Mouse (Mus musculus): ENCODE data around the gene Adgrb3.

Gene Adgrb3

DNA sequence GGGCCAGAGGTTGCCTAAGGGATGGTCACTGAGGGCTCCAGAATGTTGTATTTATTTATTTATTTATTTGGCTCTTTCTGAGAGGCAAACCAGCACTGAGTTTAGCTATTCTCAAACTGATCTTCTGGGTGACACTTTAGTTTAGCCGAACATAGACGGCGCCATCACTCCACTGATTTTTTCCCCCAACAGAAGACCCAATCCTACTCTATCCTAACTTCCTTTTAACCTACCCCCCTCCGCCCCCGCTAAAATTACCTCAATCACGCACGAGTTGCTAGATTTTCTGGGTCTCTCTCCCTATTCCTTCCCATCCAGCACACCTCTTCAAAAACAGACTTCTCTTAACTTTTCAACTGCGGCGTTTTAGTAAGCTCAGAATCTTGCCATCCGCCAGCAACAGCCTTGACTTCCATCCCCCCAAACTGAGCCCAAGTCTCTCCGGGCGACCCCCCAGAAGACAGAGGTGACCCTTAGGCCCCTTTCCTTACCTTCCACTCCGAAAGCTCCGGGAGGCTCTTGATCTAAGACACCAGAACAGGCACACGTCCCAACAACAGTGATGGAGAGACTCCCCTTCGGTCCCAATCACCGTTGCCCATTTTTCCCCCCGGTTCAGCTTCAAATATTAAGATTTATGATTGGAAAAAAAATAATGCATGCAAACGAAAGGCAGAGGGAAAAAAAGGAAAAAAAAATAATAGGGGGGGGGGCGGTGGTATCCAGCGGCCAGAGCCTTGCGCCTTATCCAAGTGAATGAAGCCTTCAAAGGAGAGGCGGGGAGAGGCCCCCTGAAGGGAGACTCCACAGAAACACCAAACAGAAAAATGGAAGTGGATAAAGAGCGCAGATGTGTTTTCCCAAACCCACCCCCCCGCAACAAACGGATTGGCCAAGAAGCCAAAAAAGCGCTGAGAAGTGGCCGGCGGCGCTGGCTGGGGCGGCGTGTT, at the start of gene Adgrb3:
TSS of gene Adgrb3 (minus strand) at position 737 of the 950 bp plus-strand sequence.
- DNase-seq: no peak

DNA sequence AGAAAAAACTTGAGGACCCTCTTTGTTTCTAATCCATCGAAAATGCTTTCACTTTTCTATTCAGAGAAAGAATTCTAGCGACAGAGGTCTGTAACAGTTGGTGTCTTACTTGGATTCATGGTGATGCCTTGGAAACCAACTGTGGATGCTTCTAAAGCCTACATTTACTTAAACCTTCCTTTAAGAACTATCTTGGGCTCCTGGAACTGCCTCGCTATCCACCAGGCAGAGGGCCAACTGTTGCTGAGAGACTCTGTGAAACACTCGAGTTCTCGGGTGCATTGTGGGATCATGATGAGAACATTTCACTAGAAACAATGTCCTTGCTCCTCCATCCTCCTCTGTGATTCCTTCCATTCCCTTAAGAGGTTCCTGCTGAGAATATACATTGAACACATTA, 48.0 kb upstream of the Adgrb3 start:
- DNase-seq: no peak

DNA sequence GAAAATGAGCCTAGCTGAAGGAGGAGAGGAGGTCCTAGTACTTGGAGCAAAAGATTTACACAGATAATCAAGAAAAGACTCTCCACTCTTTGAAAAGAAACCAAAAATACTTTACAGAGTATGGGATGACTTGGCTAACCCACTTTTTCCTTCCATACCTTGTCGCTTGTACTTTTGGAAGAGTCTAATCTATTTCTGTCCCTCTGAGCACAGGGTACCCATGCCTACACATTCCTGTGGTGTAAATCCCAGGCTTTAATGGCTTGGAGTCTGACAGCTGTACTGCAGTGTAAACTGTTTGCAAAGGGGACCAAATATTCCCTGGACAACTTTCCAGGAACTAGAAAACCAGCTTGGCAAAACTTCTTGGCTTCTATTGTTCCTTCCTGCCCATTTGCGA, 28.0 kb upstream of the Adgrb3 start:
- DNase-seq: no peak

DNA sequence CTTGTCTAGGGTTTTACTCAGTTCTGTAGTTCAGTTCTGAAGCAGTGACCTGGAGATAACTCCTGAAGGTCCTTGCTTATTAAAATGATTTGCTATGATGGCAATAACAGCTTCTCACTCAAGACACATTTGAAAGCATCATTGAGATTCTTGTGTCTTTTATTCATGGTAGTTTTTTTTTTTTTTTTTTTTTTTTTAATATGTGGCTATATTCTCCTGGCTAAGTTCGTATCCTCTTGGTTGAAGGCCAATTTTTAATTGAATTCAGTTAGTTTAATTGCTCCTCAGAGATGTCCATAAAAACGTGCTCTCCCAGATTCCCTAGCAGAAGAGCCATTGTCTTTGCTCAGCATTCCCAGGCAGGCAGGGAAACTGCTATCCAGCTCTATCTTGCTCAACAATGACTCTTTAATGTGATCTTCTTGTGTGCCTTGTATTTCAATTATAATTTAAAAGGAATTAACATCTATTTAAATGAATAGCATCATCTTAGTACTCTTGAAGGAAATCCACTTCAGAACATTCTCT, 25.0 kb upstream of the Adgrb3 start:
- no peak for DNase-seq

DNA sequence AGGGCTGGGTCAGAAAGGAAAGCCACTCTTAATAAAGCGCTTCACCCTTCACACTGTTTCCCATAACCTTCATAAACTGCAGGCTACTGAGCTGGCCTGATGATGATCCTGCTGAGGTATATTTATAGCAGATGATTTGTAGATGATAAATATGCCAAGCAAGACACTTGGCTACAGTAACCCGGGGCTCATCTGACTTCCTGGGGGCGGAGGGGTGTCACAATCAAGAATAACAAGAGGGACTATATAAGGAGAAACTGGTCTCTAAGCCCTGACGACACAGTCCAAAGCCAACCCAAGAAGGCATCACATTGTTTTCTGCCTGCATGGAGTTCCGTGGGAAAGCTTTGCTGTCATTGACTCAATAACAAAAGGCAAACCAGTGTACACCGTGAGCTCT, 2.8 kb upstream of the Adgrb3 start:
- DNase-seq: no peak

DNA sequence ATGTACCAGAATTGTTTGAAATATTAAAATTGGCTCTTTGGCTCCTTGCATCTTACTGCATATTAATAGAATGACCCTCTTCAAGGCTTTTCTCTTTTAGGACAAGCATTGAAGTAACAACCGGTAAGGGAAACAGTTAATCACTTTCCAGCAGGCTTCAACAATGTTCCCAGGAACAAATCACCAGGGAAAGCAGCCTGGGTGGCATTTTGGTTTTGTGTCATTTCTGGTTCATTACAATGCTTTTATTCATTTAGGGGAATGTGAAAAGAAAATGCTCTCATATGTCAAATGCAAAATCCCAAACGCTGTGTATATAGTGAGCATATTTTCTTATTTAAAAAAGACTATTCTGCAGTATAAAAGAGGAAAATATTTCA, 2.0 kb upstream of the Adgrb3 start:
- DNase-seq: no peak

DNA sequence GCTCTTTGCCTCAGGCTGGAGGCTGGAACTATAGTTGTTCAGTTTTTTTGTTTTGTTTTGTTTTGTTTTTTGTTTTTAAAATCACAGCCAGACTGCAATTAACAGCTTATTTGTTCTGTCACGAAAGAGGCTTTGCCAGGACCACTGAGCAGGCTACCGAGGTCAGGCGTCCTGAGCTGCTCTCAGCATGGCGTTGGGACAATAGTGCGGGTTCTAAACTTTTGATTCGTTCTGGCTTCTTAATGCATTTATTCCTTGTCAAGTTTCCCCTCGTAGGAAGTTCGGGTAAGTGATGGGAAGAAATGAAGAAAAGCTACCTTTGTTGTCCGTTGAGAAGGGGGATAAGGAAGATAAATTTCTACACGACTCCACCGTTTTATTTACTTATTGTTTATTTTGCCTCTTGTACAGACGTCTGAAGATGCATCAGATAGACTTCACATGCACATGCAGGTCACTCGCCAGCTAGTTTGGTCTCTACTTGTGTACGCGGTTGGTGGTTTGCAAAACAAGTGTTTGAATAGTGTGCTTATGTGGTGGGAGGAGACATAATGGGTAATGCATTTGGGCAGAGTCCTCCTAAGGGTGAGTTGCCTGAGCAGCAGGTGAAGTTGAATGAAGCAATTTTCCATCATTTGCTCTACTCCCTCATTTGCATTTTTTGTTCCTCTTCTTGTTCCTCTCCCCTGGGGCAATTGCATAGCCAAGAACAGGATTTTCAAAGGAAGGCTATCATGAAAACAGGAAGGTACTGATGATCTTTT, 1.4 kb upstream of the Adgrb3 start:
- DNase-seq: no peak

DNA sequence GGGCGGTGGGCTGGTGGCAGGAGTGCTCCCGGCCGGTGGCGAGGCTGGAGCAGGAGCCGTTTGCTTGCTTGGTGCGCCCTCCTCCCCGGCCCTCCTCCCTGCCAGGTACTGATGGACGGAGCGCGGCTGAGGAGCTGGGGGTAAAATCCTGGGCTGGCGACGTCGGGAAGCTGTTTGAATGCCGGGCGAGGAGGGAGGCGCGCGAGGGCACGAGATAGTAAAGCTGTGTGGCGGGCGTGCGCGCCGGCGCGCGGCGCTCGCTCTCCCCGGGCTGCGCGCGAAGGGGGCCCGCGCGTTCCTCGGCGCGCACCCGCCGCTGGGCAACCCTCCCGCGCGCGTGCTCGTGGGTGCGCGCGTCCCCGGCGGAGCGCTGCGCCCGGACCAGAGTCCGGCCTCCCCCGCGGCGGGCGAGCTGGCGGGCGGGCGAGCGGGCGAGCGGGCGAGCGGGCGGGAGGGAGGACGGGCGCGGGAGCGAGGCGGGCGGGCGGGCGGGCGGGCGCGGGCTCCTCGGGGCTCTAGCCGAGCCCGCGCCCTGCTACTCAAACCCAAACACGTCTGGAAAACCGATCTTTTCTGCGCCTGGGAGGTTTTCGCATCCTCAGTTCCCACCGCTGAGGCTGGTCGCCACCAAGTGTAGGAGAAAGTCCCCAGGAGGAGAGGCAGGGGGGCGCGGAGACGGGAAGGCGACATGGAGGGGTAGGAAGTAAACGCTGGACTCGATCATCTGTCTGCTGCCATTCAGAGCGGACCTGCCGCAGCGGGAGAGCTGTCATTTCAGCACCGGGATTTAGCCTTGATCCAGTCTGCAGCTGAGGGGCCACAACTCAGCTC, 629 bp upstream of the Adgrb3 start:
- no peak for DNase-seq

DNA sequence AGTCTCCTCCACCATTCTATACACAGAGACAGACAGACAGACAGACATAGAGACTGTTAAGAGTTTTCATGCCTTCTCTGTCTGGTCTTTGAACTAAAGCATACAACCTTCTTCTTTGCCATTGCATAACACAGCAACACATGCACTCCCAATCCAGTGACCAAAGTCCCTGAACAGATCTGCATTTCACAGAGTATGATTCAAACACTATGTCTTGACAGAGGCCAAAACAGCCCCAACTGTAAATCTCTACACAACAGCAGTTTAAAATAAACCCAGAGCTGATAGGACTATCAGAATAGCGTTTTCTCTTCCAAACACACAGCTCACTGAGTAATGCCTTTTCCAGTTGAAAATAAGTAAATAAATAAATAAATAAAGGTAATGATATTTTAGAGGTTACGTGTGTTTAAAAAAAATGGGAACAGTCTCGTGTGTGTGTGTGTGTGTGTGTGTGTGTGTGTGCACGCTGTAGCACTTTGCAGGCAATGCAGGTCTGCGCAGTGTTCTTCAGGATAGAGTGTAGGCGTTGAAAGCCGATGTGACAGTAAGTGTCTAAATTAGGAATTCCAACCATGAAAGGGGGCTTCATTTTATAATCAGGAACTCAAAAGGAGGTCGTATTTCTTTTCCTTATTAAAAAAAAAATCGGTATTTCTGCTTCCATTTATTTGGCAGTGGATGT, 1.3 kb downstream of the Adgrb3 start:
- no peak for DNase-seq

DNA sequence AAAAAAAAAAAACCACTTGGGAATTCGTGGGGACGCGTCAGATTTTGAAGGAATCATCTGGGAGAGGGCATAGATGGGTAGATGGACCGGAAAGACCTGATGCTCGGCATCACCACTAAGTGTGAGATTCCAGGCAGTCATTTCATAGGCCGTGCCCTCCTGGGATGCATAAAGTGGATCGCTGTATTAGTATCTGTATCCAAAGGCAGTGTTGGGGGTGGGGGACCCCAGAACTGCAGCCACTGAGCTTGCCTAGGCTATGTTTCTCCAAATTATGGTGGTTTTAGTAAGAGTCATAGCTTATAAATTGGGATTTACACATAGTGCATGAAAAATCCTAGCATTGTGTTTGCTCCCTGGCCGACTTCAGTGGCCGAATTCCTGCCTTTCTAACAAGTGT, 2.1 kb downstream of the Adgrb3 start:
- DNase-seq: no peak

DNA sequence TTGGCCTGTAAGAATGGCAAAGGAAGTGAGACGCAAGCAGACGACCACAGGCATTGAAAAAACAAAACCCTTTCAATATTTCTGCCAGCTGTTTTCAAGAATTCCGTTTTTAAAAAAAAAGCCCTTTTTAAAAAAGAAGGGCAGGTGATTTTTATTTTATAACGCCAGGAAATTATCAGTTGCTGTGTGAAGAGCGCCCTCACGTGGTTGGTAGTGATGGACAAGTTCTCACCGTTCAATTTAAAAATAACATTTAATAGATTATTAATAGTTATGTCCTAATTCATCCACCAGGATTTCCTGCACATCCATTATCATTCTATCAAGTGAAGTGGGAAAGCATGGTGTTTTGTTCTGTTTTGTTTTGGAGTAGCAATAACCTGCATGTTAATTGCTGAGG, 2.7 kb downstream of the Adgrb3 start:
- DNase-seq: no peak

DNA sequence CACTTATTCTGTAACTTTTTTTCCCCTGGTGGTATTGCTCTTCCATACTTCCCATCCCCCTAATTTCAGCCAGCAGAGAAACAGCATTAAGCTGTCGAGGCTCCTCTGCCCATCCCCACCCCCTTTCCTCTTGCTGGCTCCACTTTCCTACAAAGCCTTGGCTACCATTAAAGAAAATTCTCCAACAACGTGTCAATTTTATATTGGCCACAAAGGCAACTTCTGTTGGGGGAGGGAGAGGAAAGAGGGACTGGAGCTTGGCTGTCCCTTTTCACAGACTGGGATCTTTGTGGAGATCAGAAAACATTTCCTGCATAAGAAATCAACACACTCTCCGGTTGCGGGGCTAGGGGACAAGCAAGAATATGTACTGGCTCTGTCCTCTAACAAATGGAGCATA, 4.9 kb downstream of the Adgrb3 start:
- no peak for DNase-seq

DNA sequence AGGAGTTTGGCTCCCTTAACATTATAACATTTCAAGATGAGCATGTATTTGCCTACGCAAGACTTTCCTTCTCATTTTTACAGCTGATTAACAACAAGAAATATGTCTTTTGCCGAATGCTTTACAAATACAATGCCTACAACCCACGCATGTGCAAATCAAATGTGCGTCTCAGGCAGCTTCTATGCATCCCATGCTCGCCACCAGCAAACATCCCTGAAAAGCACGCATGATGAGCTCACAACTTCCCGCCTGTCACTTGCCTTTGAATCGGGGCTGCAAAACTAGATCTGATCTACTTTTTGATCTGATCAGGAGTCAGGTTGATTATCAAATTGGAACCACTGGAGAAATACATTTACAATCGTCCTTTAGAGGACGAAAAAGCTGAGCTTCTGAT, 5.5 kb downstream of the Adgrb3 start:
- no peak for DNase-seq

DNA sequence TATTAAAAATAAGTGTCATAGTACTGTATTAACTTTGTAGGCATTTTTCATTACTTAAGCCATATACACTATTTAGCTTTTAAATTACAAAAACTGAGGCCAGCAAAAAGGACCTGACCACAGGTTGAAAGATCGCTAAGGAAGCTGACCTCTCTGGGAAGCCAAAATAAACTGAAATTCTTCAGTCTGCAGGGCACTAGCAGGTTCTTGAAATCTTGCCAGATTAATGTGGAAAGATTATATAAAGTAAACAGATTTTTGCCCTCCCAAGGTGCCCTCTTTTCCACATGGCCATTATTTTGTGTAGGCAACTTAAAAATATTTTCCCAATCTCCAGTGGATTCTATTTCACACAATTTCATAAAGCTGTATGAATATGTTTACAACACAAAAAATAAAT, 14.0 kb downstream of the Adgrb3 start:
- no peak for DNase-seq

DNA sequence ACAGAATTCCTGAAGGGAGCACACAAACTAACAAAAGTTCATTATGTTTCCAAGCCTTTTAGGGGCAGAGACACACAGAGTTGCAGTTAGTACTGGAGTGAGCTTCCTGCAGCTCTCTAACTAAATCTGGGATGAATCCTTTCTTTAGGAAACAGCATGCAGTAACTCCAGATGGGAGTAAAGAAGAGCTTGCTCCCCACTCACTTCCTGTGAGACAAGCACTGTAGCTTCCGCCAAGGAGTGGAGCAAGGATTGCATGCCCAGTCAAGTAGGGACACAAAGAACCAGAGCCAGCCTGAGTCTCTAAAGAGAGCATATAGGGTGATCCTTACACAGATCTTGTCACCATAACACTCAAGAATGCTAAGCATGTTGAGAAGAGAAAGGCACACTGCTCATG, 50.7 kb downstream of the Adgrb3 start:
- no peak for DNase-seq

DNA sequence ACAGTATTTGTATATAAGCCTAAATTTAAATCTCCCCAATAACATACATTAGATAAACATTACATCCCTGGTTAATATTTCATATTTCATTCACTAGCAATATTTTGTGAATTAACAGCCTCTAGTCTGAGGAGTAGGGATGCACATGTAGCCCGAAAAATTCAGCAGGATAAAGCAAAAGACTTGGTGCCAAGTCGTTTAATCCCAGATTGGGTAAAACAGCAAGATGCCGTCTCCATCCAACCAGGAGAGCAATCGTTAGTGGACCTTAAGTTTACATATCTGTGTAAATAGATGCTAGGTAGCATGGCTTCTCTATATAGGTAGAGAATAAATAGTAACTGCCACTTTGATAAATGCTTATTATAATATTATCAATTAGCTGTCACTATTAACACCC, 52.0 kb downstream of the Adgrb3 start:
- DNase-seq: no peak

DNA sequence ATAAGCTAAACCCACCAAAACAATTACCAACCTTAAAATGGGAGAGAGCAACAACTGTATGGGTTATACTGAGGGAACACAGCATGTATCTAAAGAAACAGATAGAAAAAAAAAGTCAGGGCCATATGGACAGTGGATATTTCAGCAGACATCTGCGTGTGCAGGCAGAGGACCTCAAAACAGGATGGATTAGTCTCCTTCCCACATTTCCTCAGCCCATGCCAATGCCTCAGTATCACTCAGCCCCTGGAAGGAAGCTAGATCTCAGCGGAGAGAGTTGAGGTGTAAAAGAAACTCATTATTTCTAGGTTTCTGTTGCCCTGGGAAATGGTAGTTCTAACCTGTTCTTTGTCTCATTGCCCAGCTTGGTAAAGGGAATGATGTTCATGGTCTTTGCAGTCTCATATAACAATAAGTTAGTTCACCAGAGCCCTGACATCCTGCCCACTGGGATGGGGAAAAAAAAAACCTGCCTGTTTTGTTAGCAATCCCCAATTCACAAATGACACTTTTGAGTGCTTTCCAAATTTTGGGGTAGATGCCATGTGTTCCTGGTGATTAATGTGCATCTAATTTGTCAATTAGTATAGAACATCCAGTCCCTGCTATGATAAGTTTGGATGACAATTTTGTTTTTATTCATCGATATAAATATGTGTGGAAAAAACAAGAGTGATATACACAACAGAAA, 53.9 kb downstream of the Adgrb3 start:
- DNase-seq: no peak

DNA sequence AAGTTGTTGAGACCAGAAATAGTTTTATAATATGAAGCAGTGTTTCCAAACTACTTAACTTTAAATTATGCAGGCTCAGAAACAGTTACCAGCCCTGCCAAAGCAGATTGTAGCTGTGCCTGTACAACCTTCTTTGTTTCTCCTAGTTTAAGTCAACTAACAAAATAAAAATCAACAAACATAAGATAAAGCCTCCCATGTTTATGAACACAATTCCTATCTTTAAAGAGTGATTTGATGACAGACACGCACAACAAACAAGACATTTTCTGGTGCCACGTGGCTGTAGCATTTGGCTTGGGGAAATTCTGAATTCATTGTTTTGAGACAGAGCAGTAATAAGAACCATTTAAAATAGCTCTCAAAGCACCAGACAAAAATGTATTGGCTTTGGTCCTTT, 60.5 kb downstream of the Adgrb3 start:
- DNase-seq: no peak

DNA sequence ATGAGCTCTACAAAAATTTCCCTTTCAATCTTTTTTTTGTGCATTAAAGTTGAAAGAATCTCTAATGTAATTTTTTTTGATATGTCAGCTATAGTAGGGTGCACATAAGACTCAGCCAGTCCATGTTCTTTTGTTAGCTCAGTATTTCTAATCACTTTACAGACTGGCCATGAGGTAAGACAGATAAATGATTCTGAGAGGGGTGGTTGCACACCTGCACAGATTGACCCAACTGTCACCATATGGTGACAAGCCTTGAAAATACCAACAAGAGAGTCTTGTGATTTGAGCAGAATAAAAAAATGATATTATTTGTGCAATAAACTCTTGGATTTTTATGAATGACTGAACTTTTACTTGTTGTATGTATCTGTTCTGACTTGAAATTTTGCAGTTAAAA, 74.2 kb downstream of the Adgrb3 start:
- no peak for DNase-seq

DNA sequence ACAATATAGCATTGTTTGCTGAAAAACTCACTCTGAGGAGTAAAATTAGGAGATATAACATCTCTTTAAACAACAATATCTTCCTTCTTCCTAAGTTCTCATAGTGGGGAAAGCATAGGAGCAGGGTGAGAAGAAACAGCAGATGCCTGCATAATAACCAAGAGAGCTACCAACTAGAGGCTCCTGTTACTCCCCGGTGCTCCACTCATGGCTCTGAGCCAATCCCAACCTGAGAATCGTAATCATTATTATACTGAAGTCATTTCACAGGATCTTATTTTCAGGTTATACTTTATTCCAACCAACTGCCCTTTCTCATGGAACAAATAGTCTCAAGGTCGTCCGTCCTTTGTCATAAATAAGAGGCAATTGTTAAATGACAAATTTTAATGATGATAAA, 75.0 kb downstream of the Adgrb3 start:
- DNase-seq: no peak

DNA sequence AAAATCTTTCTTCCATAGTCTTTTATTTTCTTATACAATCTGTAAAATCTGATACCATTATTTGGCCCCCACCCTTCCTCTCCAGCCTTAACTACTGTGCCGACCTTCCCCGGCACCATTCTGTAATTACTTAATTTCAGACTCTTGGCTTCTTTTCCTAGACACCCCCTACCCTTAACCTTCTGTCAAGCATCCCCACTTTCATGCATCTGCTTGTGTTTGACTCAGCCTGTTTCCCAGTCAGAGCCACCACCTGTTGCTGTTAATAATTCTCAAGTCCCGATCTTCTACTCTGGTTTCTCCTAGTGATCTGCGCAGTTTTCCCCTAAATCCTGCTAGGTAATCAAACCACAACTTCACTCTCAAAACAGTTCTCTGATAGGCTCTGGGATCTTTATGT, 83.9 kb downstream of the Adgrb3 start:
- DNase-seq: no peak

DNA sequence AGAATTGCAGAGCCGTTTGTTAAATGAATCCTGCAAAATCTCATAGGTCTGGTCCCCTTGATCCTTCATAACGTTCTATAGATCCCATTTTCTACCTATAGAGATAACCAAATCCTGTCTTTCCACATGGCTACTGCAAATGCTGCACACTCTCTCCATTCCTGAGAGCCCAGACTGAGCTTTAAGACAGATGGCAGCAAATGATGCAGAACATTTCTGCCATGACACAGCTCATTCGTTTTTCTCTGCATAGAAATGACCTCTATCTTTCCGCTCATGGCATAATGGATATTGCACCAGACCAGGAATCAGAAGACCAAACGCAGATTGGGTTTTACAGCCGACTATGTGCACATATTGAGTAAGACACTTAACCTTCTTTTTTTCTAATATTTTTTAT, 84.8 kb downstream of the Adgrb3 start:
- DNase-seq: no peak
